Mouse (Mus musculus): Measurements from ENCODE around the gene Gpc3.
"Not testable (repeated sequence)": the region's sequence is repeated elsewhere in the genome, so short reads cannot be mapped to it uniquely, and the experiment has no call there.

DNA sequence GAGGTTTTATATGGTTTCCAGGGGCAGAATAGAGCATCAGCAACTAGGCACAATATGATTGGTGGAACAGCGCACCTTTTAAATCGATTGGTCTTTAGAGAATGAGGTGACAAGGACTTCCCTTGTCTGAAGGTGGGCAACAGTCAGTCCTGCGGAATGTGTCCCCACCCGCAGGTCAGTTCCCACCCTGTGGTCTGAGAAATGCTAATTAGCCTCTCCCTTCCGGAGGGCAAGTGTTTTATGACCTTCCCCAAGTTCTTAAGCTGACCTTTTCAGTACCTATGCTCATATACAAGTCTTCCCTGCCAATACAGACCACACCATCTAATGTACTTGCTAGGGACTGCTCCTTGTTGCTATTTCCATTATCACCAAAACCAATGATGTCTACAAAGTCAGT, 263.1 kb downstream of the Gpc3 start:
- TF ChIP-seq POLR2A, CTCF (IDR thresholded peaks at IDR 0.05; ENCODE audit: insufficient read depth, low read depth, low read length): not testable (repeated sequence)

Data from olfactory bulb, adult 2 months (tissue).